Mouse (Mus musculus) heart, adult 2 months (tissue): Measurements from ENCODE around the gene Mlec. TPM values are rescaled to one million over a fixed set of nuclear protein-coding genes. Genes with fewer than 3 reads are reported as not detected.

Experiments used
- DNase-seq, 2 experiments: peaks; one replicate each; pipeline ENCODE4 v3.0.0; 2021
- H3K27ac ChIP-seq: fragments of 200-600 bp; 2 replicates; pipeline ENCODE4 v1.8.1; 2022
- H3K27me3 ChIP-seq: fragments of 200-500 bp; 2 replicates; pipeline ENCODE4 v1.6.1; 2012; ENCODE audit warnings: mild to moderate bottlenecking, low read length, inconsistent platforms, mixed read lengths; ENCODE audit not compliant: control insufficient read depth, insufficient read depth
- H3K36me3 ChIP-seq: fragments of 200-500 bp; 2 replicates; pipeline ENCODE4 v1.6.1; 2012; ENCODE audit warnings: low read length, inconsistent platforms; ENCODE audit not compliant: control insufficient read depth, insufficient read depth
- H3K4me1 ChIP-seq: fragments of 200-500 bp; 2 replicates; pipeline ENCODE4 v1.6.1; 2011; ENCODE audit warnings: low read length; ENCODE audit not compliant: control insufficient read depth, insufficient read depth
- H3K4me3 ChIP-seq: fragments of 200-600 bp; 2 replicates; pipeline ENCODE4 v1.8.1; 2022
- H3K79me2 ChIP-seq: fragments of 200-500 bp; replicated peaks from 2 replicates; pipeline ENCODE4 v1.6.1; 2012; ENCODE audit warnings: mild to moderate bottlenecking, inconsistent platforms, low read length, moderate library complexity, mixed read lengths; ENCODE audit not compliant: control insufficient read depth, insufficient read depth
- H3K9ac ChIP-seq: fragments of 200-500 bp; 2 replicates; pipeline ENCODE4 v1.6.1; 2012; ENCODE audit warnings: low read depth, mild to moderate bottlenecking, control low read depth, inconsistent platforms, low read length, mixed read lengths
- CTCF ChIP-seq: fragments of 200-600 bp; IDR thresholded peaks from 2 replicates; pipeline ENCODE4 v1.8.1; 2022; ENCODE audit warnings: antibody characterized with exemption, mild to moderate bottlenecking, moderate library complexity
- EP300 ChIP-seq: fragments of 200-500 bp; IDR thresholded peaks from 2 replicates; pipeline ENCODE4 v1.6.1; 2011; ENCODE audit warnings: low read depth, low read length, control low read depth; ENCODE audit not compliant: insufficient read depth
- POLR2A ChIP-seq: fragments of 200-500 bp; IDR thresholded peaks from 2 replicates; pipeline ENCODE4 v1.6.1; 2011; ENCODE audit warnings: mild to moderate bottlenecking, low read depth, low read length, control low read depth; ENCODE audit not compliant: insufficient read depth
- WGBS: fragments of 180-500 bp; shearing (Covaris S2); methylation state at CpG from one replicate; pipeline ENCODE4 v1.1.7; 2018; 5-methylcytosine and 5-hydroxymethylcytosine counted together
- intact Hi-C: fragments of 180-260 bp; cut with DNase I; formaldehyde crosslinking; loops from one replicate; pipeline ENCODE4 v1.15.1; 2025
- polyA plus RNA-seq: library from polyadenylated mRNA; depleted of rRNA; stranded (reverse); fragments of >200 nt; gene quantifications from 2 replicates; pipeline ENCODE4 v1.2.3, GENCODE M21; 2012
- total RNA-seq, 2 experiments: library from RNA; stranded (reverse); gene quantifications; 2 replicates each; pipeline ENCODE4 v1.2.3; 2021

Gene Mlec
- total and polyA plus RNA-seq, 3 experiments = 40.4 to 80.6 (median 74.6) TPM

- Histone ChIP-seq H3K4me1 (peaks cover 9% of the 10 kb centered on the region), H3K27me3 (no peaks in the 10 kb centered on the region), H3K36me3 (no peaks in the 10 kb centered on the region), H3K27ac (no peak overlapping the region), H3K79me2 (no peaks in the 10 kb centered on the region), H3K9ac (no peak overlapping the region), H3K4me3 (no peak overlapping the region)
- TF ChIP-seq CTCF (peak; percentile 88), EP300 (0 out of 2 replicates have a peak, but pooled peaks have one; percentile 46), POLR2A (no peak)
- WGBS = 44% methylated on average over 5 of the region's 5 CpGs
- intact Hi-C loops = loop anchor here (5.0 kb wide), 2 partner anchors 158 to 212 kb away; partner anchors contain the start of gene Cox6a1
- peak; percentile 40 to 58 for DNase-seq
Observed at GRCm38 (mm10) chr5:115188824-115189223, 30.8 kb upstream of the Mlec start.

DNA sequence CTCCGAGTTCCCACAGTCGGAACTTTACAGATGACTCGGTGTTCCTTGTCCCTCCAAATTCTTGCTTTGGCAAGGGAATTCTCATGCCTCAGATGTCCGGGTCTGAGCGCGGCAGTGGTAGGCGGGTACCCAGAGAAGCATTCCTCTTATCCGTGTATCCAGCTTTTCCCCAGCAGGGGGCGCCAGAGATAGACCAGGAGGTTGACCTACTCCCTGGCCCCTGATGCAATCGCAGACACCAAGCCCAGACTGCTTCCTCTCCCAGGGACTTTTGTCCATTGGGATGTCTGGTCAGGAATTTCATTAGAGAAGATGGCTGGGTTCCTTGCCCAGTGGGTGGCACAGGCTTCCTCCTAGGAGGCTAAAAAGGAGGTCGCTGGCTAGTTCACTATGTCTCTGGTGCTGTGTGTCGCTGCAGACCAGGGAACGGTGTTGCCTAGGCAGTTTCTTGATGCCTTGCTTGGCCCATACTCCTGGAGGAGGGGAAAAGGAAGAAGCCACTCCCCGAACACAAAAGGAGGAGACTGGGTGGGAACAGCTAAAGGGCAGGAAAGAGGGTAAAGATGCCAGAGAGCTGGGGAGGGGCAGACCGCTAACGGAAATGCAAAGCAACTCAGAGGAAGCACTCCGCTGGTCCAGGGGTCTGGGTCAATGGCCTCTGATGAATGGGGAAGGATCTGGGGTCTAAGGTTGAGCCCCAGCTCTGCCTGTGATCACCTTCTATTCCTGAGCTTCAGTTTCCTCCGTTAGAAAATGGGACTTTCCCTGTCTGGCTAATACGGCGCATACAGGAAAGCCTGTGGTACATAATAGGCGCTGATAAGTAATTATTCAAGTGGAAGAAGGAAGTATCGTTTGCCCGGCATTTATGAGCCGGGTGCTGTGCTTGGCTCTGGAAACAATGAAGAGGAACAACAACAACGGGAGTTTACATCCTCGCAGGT, 29.5 kb upstream of the Mlec start:
- intact Hi-C loops = loop anchor here (1.0 to 5.0 kb wide), 4 partner anchors 48 to 210 kb away; partner anchors contain the start of genes Cox6a1 and Pop5
- Histone ChIP-seq H3K36me3 (no peaks in the 10 kb centered on the region), H3K9ac (peak overlapping the region; percentile 65), H3K4me3 (peak overlapping the region; percentile 43), H3K4me1 (peaks cover 10% of the 10 kb centered on the region), H3K79me2 (no peaks in the 10 kb centered on the region), H3K27me3 (no peaks in the 10 kb centered on the region), H3K27ac (peak overlapping the region; percentile 93)
- peak; percentile 94 to 95 for DNase-seq
- WGBS = 12% methylated on average over 26 of the region's 26 CpGs
- TF ChIP-seq CTCF (peak; percentile 99), EP300 (peak; percentile 32; the same call in 1 of the 2 replicates), POLR2A (peak; percentile 72; the same call in 1 of the 2 replicates)

- Histone ChIP-seq H3K9ac (peak overlapping the region; percentile 65), H3K36me3 (no peaks in the 10 kb centered on the region), H3K27me3 (no peaks in the 10 kb centered on the region), H3K4me1 (peaks cover 10% of the 10 kb centered on the region), H3K4me3 (peak overlapping the region; percentile 45), H3K27ac (peak overlapping the region; percentile 93), H3K79me2 (no peaks in the 10 kb centered on the region)
- intact Hi-C loops = loop anchor here (1.0 to 5.0 kb wide), 4 partner anchors 49 to 209 kb away; partner anchors contain the start of genes Cox6a1 and Pop5
- WGBS = 19% methylated on average over 17 of the region's 17 CpGs
- peak in 1 of 2 experiments; percentile 53 for DNase-seq
- no peak for TF ChIP-seq POLR2A
- TF ChIP-seq CTCF = no peak
- no peak for TF ChIP-seq EP300
Observed at GRCm38 (mm10) chr5:115186371-115187073, 28.5 kb upstream of the Mlec start.

DNA sequence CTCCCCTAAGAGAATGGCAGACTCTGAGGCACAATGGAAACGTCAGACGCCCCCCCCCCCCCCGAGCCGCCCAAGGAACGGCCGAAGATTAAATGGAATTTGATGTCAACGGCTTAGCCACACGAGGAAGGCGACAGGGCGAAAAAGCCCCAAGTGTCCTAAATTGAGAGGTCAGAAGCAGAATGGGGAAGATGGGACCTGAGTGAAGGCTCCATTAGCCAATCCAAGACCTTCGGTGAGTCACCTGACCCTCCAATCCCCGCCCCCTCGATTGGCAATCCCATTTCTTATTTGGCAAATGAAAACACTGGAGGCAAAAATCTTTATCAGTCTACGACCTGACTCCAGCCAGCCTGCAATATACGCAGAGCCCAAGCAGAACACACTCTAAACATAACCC, 26.7 kb upstream of the Mlec start:
- intact Hi-C loops = loop anchor here (5.0 kb wide), 2 partner anchors 163 to 207 kb away; partner anchors contain the start of gene Cox6a1
- Histone ChIP-seq H3K27ac (peak overlapping the region; percentile 65), H3K36me3 (no peaks in the 10 kb centered on the region), H3K9ac (peak overlapping the region; percentile 42), H3K79me2 (no peaks in the 10 kb centered on the region), H3K4me3 (peak overlapping the region; percentile 45), H3K27me3 (no peaks in the 10 kb centered on the region), H3K4me1 (peaks cover 13% of the 10 kb centered on the region)
- TF ChIP-seq EP300 (no peak), CTCF (no peak), POLR2A (no peak)
- peak; percentile 78 to 83 for DNase-seq
- 16% methylated on average over 15 of the region's 15 CpGs for WGBS

DNA sequence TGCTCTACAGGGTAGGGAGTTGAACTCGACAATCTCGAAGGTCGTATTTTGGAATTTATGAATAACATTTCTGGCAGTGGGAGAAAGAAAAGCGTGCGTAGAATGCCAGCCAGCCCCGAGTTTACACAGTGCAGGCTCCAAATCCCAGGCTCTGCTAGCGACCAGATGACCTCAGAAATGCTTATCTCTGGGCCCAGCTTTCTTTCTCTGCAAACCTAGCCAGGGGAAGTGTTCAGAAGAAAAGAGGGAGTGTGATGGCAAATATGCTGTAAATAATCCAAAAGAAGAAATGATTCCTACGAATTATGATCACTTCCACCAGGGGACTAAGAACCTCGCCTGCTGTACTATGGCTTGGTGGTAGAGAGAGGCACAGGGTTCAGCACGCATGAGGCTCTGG, 25.5 kb upstream of the Mlec start:
- H3K27me3 ChIP-seq = no peaks in the 10 kb centered on the region
- no peak overlapping the region for H3K4me3 ChIP-seq
- H3K36me3 ChIP-seq = no peaks in the 10 kb centered on the region
- TF ChIP-seq POLR2A (no peak), CTCF (no peak), EP300 (no peak)
- no peak overlapping the region for H3K9ac ChIP-seq
- no peak for DNase-seq
- no peak overlapping the region; the same call in 1 of the 2 replicates for H3K27ac ChIP-seq
- intact Hi-C loops = loop anchor here (2.0 kb wide), 1 partner anchor 19 kb away; no protein-coding TSS in a partner anchor
- 57% methylated on average over 10 of the region's 10 CpGs for WGBS
- H3K79me2 ChIP-seq = no peaks in the 10 kb centered on the region
- H3K4me1 ChIP-seq = peaks cover 13% of the 10 kb centered on the region

DNA sequence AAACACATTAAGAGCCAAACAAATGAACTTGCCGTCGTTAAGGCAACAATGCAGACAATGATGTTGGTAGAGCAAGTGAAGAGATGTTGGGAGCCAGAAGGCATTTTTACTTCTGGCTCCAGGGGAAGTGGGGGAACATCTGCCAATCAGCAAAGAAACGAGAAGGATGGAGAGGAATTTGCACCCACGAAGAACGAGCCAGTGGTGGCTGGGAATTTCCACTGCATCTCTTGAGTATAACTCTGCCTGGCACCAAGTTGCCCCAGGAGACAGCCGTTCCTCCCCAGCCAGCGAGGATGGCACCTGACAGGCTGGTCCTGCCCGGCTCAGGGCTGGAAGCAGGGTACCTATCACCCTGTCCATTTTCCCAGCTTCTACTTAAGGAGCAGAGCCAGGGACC, 24.9 kb upstream of the Mlec start:
- H3K4me3 ChIP-seq = no peak overlapping the region
- DNase-seq = no peak
- no peak overlapping the region for H3K9ac ChIP-seq
- peak overlapping the region; percentile 51 for H3K27ac ChIP-seq
- WGBS = 62% methylated on average over 8 of the region's 8 CpGs
- peaks cover 13% of the 10 kb centered on the region for H3K4me1 ChIP-seq
- intact Hi-C loops = loop anchor here (2.0 kb wide), 1 partner anchor 18 kb away; no protein-coding TSS in a partner anchor
- no peak for TF ChIP-seq POLR2A
- no peak for TF ChIP-seq EP300
- TF ChIP-seq CTCF = no peak
- H3K36me3 ChIP-seq = no peaks in the 10 kb centered on the region
- H3K79me2 ChIP-seq = no peaks in the 10 kb centered on the region
- H3K27me3 ChIP-seq = no peaks in the 10 kb centered on the region
